Mouse (Mus musculus) lung, postnatal 25 days (tissue): ENCODE results near the gene Cab39.

ENCODE experiments used
- DNase-seq: peaks from one replicate; pipeline ENCODE4 v3.0.0; 2022; ENCODE audit warnings: low spot score

Gene Cab39

DNA sequence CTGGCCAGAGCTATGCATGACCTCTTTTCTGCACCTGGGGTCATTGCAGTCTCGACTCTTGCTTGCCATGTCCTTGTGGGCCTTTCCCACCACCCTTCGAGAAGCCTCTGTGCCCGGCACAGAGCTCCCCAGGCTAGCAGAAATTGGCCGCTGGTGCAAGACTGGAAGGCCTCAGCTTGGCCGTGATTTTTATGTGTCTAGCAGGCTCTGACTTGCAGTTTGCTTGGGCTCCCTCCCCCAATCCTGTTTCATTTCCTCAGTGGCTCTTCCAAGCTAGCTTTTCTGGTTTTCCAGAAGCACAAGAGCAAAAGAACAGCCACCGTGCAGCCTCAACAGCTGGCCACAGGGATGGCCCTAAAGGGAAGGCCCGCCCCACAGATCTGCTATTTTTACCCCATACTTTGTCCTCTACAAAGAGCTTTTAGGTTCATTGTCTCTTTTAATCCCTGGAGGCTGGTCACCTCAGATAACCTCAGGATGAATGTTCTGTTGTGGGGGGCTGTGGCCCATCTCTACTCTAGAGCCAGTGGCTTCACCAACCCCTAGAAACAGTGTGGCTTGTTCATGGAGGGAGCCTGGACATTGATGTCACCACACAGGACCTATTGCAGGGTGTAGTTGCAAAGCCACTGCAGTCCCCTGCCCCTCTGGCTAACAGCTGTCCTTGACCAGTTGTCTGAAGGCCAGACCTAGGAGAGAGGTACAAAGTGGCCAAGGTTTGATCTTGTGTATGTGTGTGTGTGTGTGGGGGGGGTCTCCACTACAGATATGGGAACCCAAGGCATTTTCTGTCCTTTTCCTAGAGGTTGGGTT lies 107.5 kb downstream of the Cab39 start:
- DNase-seq = no peak
